Mouse (Mus musculus) left cerebral cortex, adult 2 months (tissue): ENCODE results near the gene Rdh5. TPM values are rescaled to one million over a fixed set of nuclear protein-coding genes. Genes with fewer than 3 reads are reported as not detected.
A peak's percentile ranks its signal among the peaks of the same experiment; 100 is the strongest.

Source experiments
- DNase-seq, 2 experiments: peaks; one replicate each; pipeline ENCODE4 v3.0.0; 2021 to 2022; ENCODE audit warnings: low spot score in 2 of 2, mixed read lengths in 1 of 2; ENCODE audit errors: extremely low spot score in 1 of 2
- H3K27ac ChIP-seq: fragments of 200-600 bp; 2 replicates; pipeline ENCODE4 v1.8.1; 2022
- H3K4me3 ChIP-seq: fragments of 200-600 bp; 2 replicates; pipeline ENCODE4 v1.8.1; 2022
- CTCF ChIP-seq: fragments of 200-600 bp; IDR thresholded peaks from 2 replicates; pipeline ENCODE4 v1.8.1; 2022; ENCODE audit warnings: antibody characterized with exemption, mild to moderate bottlenecking, moderate library complexity
- intact Hi-C: fragments of 180-260 bp; cut with DNase I; formaldehyde crosslinking; loops from one replicate; pipeline ENCODE4 v1.15.1; 2025
- total RNA-seq, 2 experiments: library from RNA; stranded (reverse); gene quantifications; 2 replicates each; pipeline ENCODE4 v1.2.3; 2021

The Rdh5 gene
- total RNA-seq, 2 experiments from 2014 or later: 6.5 to 7.4 TPM

DNA sequence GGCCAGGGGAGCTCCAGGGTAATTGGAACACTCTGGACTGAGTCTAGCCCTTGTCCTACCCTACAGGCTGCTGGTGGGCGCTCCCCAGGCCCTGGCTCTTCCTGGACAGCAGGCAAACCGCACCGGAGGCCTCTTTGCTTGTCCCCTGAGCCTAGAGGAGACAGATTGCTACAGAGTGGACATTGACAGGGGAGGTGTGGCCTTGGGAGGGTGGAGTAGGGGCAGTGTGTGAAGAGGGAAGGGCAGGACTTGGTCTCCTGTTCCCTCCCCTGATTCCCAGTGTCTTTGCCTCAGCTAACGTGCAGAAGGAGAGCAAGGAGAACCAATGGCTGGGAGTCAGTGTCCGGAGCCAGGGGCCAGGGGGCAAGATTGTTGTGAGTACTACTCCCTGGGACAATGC, 16.3 kb upstream of the Rdh5 start:
- Histone ChIP-seq H3K4me3 (no peak overlapping the region), H3K27ac (no peak overlapping the region)
- intact Hi-C loops: no loop called here
- no peak for TF ChIP-seq CTCF
- no peak for DNase-seq

DNA sequence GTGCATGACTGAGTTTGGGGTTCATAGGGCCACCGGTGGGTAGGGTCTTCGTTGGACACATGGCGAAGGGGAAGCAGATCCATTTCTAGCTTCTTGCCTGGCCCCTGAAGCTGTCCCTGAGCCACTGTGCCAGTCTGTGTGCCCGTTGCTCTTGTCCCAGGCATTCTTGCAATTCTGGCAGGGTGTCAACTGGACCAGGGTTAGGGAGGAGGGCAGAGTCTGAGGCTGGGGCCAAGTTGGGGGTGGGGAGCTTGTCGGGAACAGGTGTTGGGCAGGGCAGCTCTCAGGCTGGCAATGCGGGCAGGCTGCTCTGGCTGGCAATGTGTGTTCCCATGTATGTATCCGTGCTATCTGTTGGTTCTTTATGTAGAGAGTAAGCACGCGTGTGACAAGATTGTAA, 15.8 kb upstream of the Rdh5 start:
- intact Hi-C loops: no loop called here
- Histone ChIP-seq H3K27ac (no peak overlapping the region), H3K4me3 (no peak overlapping the region)
- TF ChIP-seq CTCF: no peak
- no peak for DNase-seq

DNA sequence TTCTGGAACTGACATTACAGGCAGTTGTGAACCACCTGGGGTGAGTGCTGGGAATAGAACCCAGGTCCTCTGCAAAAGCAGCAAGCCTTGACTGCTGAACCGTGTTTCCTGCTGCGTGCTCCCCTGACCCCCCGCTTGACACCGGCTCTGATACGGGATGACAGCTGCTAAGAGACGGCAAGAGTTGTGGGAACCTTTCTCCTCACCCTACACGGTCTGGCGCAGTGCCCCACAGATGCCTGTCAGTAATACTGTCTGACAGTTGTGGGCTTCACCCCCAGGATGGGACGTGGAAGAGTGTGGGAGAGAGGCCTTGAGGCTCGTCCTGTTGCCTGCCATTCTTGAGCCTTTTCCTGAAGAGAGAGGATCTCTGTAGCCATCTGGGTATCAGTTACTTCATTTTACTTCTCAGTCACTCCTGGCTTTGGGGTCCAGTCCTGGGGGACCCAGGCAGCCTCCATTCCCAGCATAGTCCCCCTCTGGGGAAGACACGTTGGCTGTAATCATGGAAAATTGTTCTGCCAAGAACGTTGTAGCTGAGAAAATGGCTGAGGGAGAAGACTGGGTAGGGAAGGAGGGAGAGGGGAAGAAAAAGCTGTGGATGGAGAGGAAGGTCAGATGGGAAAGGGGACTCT, 15.2 kb upstream of the Rdh5 start:
- Histone ChIP-seq H3K4me3 (no peak overlapping the region), H3K27ac (no peak overlapping the region)
- intact Hi-C loops: no loop called here
- TF ChIP-seq CTCF: no peak
- no peak for DNase-seq

GRCm38 (mm10) chr10:128935826-128936440, 13.2 kb upstream of the Rdh5 start:
- intact Hi-C loops: no loop called here
- Histone ChIP-seq H3K4me3 (no peak overlapping the region), H3K27ac (no peak overlapping the region)
- TF ChIP-seq CTCF: no peak
- no peak for DNase-seq

GRCm38 (mm10) chr10:128934997-128935787, 12.5 kb upstream of the Rdh5 start:
- H3K4me3 ChIP-seq: peak overlapping the region; percentile 47
- intact Hi-C loops: no loop called here
- no peak; the same call in none of the 2 replicates for TF ChIP-seq CTCF
- no peak for DNase-seq
- H3K27ac ChIP-seq: no peak overlapping the region; the same call in 1 of the 2 replicates

GRCm38 (mm10) chr10:128933976-128934721, 11.5 kb upstream of the Rdh5 start:
- Histone ChIP-seq H3K4me3 (peak overlapping the region; percentile 47), H3K27ac (peak overlapping the region; percentile 40; the same call in 1 of the 2 replicates)
- no peak for TF ChIP-seq CTCF
- DNase-seq: no peak
- intact Hi-C loops: no loop called here

DNA sequence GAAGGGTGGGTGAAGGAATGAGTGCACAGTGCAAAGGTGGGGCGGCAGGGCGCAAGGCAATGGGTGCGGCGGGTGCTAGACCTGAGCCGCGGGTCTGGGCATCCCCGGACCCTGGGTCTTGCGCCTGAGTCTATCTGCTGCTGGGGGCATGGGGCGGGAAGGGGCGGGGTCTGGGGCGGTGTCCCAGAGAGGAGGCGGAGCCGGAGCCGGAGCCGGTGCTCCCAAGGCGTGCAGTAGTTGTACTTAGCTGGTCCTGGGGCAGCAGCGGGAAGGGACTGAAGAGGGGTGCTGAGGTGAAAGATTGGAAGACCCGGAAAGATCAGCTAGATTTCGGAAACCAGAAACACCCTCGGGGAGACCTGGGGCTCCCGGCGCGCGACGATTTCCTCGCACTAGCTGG, 10.9 kb upstream of the Rdh5 start, which contains the start of gene Itga7:
Gene Itga7 (plus strand): TSS at position 245 of the 400 bp plus-strand sequence.
- peak within 1 kb of the TSS; percentile 47 for H3K4me3 ChIP-seq
- intact Hi-C loops: no loop called here

GRCm38 (mm10) chr10:128931441-128931840, 8.8 kb upstream of the Rdh5 start:
- H3K4me3 ChIP-seq: no peak overlapping the region
- H3K27ac ChIP-seq: no peak overlapping the region
- no peak for DNase-seq
- intact Hi-C loops: no loop called here
- no peak for TF ChIP-seq CTCF

More for the DNA sequence above, 10.9 kb upstream of the Rdh5 start, which contains the start of gene Itga7:
- TF ChIP-seq CTCF: no peak
- DNase-seq: no peak
- peak within 1 kb of the TSS; percentile 40; the same call in 1 of the 2 replicates for H3K27ac ChIP-seq

GRCm38 (mm10) chr10:128929638-128930378, 7.1 kb upstream of the Rdh5 start:
- intact Hi-C loops: no loop called here
- no peak overlapping the region for H3K27ac ChIP-seq
- no peak for DNase-seq
- TF ChIP-seq CTCF: no peak
- no peak overlapping the region for H3K4me3 ChIP-seq

DNA sequence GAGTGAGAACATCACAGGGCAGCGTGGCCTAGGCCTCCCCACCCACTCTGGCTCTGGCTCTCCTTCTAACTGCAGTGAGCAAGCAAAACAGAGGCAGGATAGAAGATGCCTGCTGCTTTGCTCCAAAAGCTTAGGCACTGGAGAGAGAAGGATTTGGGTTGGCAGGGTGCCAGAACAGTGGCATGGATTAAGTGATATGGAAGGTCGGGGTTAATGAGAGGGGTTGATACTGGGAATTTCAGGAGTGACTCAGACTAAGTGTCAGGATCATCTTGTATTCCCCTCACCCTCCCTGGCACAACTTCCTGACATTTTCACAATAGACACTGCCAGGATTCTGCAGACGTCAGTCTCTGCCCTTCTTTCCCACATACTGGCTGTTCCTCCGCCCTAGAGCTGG, 5.7 kb upstream of the Rdh5 start:
- no peak overlapping the region for H3K27ac ChIP-seq
- DNase-seq: no peak
- TF ChIP-seq CTCF: no peak

GRCm38 (mm10) chr10:128923935-128924334, 1.2 kb upstream of the Rdh5 start, which contains the start of gene Bloc1s1:
Bloc1s1 (minus strand) TSS chr10:128924035.
- TF ChIP-seq CTCF: no peak
- H3K27ac ChIP-seq: peak within 1 kb of the TSS; percentile 99
- intact Hi-C loops: no loop called here
- peak within 1 kb of the TSS; percentile 82 for H3K4me3 ChIP-seq
- no peak for DNase-seq

More for the DNA sequence above, 5.7 kb upstream of the Rdh5 start:
- no peak overlapping the region for H3K4me3 ChIP-seq
- intact Hi-C loops: no loop called here
